Mouse (Mus musculus) lung, postnatal 0 days (tissue): ENCODE measurements around the gene Lrrc4c. TPM values are rescaled to one million over a fixed set of nuclear protein-coding genes. Genes with fewer than 3 reads are reported as not detected.

Source experiments
- ATAC-seq: fragments of 200-750 bp; cut with Nextera tagmentation; 2 replicates; pipeline ENCODE4 v1.8.0; 2017; ENCODE audit warnings: moderate library complexity
- DNase-seq: peaks from one replicate; pipeline ENCODE4 v3.0.0-alpha.2; 2016; ENCODE audit warnings: low spot score
- H3K27ac ChIP-seq: fragments of 300-500 bp; sonication (generic); 2 replicates; pipeline ENCODE4 v1.5.1; 2014; ENCODE audit warnings: antibody characterized with exemption, mild to moderate bottlenecking, low read length, mixed read lengths
- H3K27me3 ChIP-seq: fragments of 300-500 bp; sonication (generic); replicated peaks from 2 replicates; pipeline ENCODE4 v1.6.1; 2014; ENCODE audit warnings: low read length, mixed read lengths; ENCODE audit not compliant: insufficient read depth
- H3K36me3 ChIP-seq: fragments of 300-500 bp; sonication (generic); 2 replicates; pipeline ENCODE4 v1.6.1; 2014; ENCODE audit warnings: low read length, mixed read lengths; ENCODE audit not compliant: insufficient read depth
- H3K4me1 ChIP-seq: fragments of 300-500 bp; sonication (generic); 2 replicates; pipeline ENCODE4 v1.6.1; 2014; ENCODE audit warnings: antibody characterized with exemption, low read depth, low read length, mixed read lengths; ENCODE audit not compliant: insufficient read depth
- H3K4me2 ChIP-seq: fragments of 300-500 bp; sonication (generic); replicated peaks from 2 replicates; pipeline ENCODE4 v1.6.1; 2014; ENCODE audit warnings: low read depth, mild to moderate bottlenecking, low read length, moderate library complexity, mixed read lengths
- H3K4me3 ChIP-seq: fragments of 300-500 bp; sonication (generic); 2 replicates; pipeline ENCODE4 v1.5.1; 2014; ENCODE audit warnings: low read depth, low read length
- H3K9ac ChIP-seq: fragments of 300-500 bp; sonication (generic); replicated peaks from 2 replicates; pipeline ENCODE4 v1.6.1; 2014; ENCODE audit warnings: low read depth, mild to moderate bottlenecking
- H3K9me3 ChIP-seq: fragments of 300-500 bp; sonication (generic); 2 replicates; pipeline ENCODE4 v1.6.1; 2016; ENCODE audit warnings: low read length, mixed read lengths
- CTCF ChIP-seq: IDR thresholded peaks from 2 replicates; pipeline ENCODE4 v1.5.1; 2016; ENCODE audit warnings: antibody characterized with exemption, mild to moderate bottlenecking
- EP300 ChIP-seq: IDR thresholded peaks from 2 replicates; pipeline ENCODE4 v1.6.1; 2016; ENCODE audit warnings: antibody characterized with exemption, mild to moderate bottlenecking, control low read depth
- WGBS: fragments of 180-500 bp; shearing (Covaris S2); extraction: QIAGEN DNeasy Blood & Tissue Kit; methylation state at CpG from one replicate; pipeline ENCODE4 v1.1.7; 2014; 5-methylcytosine and 5-hydroxymethylcytosine counted together
- polyA plus RNA-seq: library from polyadenylated mRNA; unstranded; fragments of >200 nt; fragmentation: Nextera tagmentation; extraction: Ambion mirVana; gene quantifications from 2 replicates; pipeline ENCODE4 v1.2.1, GENCODE M21; 2015

The Lrrc4c gene
- polyA plus RNA-seq, 1 experiment from 2014 or later: 0.81 TPM

DNA sequence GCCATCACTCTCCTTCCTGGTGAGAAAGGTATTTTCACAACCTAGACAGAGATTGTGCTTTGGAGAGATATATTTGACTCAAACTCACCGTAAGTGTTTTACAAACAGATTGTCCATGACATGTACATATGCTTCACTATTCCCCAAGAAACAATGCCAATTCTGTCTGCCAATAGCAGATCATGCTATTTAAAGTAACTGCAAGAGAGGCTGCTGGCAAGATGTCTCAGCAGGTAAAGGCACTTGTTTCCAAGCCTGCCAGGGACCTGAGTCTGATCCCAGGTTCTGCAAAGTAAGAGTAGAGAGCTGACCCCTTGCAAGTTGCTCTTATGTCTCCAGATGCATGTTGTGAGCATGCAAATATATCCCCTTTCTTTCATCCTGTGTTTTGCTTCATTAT lies 558.1 kb downstream of the Lrrc4c start:
- no peaks in the 10 kb centered on the region for H3K36me3 ChIP-seq
- no peak for TF ChIP-seq EP300
- no peak for TF ChIP-seq CTCF
- WGBS: 93% methylated on average over 1 of the region's 1 CpGs

GRCm38 (mm10) chr2:96949531-96949930 lies 631.6 kb downstream of the Lrrc4c start:
- TF ChIP-seq CTCF (no peak), EP300 (no peak)
- DNase-seq (no peak), ATAC-seq (no peak)
- H3K4me3 ChIP-seq: no peak overlapping the region
- no peak overlapping the region for H3K9ac ChIP-seq
- 78% methylated on average over 3 of the region's 3 CpGs for WGBS
- no peaks in the 10 kb centered on the region for H3K4me1 ChIP-seq
- H3K27ac ChIP-seq: no peak overlapping the region
- H3K36me3 ChIP-seq: no peaks in the 10 kb centered on the region
- H3K4me2 ChIP-seq: no peak overlapping the region
- H3K9me3 ChIP-seq: no peaks in the 10 kb centered on the region
- H3K27me3 ChIP-seq: no peaks in the 10 kb centered on the region

More for the DNA sequence above, 558.1 kb downstream of the Lrrc4c start:
- no peak overlapping the region for H3K4me2 ChIP-seq
- ATAC-seq: no peak
- DNase-seq: no peak
- no peak overlapping the region for H3K9ac ChIP-seq
- H3K4me3 ChIP-seq: no peak overlapping the region
- no peaks in the 10 kb centered on the region for H3K27me3 ChIP-seq
- H3K4me1 ChIP-seq: no peaks in the 10 kb centered on the region
- H3K27ac ChIP-seq: no peak overlapping the region
- H3K9me3 ChIP-seq: no peaks in the 10 kb centered on the region

GRCm38 (mm10) chr2:96999521-96999920 lies 681.6 kb downstream of the Lrrc4c start:
- Histone ChIP-seq H3K27ac (no peak overlapping the region), H3K4me1 (no peaks in the 10 kb centered on the region), H3K4me2 (no peak overlapping the region), H3K36me3 (no peaks in the 10 kb centered on the region), H3K4me3 (no peak overlapping the region), H3K9ac (no peak overlapping the region), H3K27me3 (no peaks in the 10 kb centered on the region), H3K9me3 (no peaks in the 10 kb centered on the region)
- ATAC-seq (no peak), DNase-seq (no peak)
- no peak for TF ChIP-seq EP300
- no peak for TF ChIP-seq CTCF

GRCm38 (mm10) chr2:97018319-97018718 lies 700.4 kb downstream of the Lrrc4c start:
- H3K9ac ChIP-seq: no peak overlapping the region
- H3K36me3 ChIP-seq: no peaks in the 10 kb centered on the region
- no peak overlapping the region for H3K27ac ChIP-seq
- TF ChIP-seq EP300 (no peak), CTCF (no peak)
- no peak for ATAC-seq
- H3K9me3 ChIP-seq: no peaks in the 10 kb centered on the region
- no peaks in the 10 kb centered on the region for H3K4me1 ChIP-seq
- no peaks in the 10 kb centered on the region for H3K27me3 ChIP-seq
- no peak for DNase-seq
- no peak overlapping the region for H3K4me2 ChIP-seq
- 65% methylated on average over 3 of the region's 3 CpGs for WGBS
- no peak overlapping the region for H3K4me3 ChIP-seq

GRCm38 (mm10) chr2:97026991-97027390 lies 709.0 kb downstream of the Lrrc4c start:
- Histone ChIP-seq H3K27ac (no peak overlapping the region), H3K36me3 (no peaks in the 10 kb centered on the region), H3K27me3 (no peaks in the 10 kb centered on the region), H3K4me1 (no peaks in the 10 kb centered on the region), H3K9me3 (no peaks in the 10 kb centered on the region), H3K4me2 (no peak overlapping the region), H3K4me3 (no peak overlapping the region), H3K9ac (no peak overlapping the region)
- WGBS: 47% methylated on average over 1 of the region's 1 CpGs
- ATAC-seq (no peak), DNase-seq (no peak)
- TF ChIP-seq CTCF (no peak), EP300 (no peak)

DNA sequence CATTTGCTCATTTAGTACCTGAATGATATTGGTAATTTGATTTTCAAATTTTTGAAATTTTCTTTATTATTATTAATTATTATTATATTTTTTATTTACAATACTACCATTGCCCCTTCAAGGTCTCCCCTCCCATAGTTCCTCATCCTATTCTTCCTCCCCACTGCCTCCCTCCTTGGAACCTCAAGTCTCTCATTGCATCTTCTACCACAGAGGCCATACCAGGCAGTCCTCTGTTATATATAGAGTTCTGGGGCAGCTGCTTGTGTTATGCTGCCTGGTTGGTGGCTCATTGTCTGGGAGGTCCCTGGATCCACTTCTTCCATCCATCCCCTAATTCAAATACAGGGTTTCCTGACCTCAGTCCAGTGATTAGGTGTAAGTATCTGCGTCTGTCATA lies 709.6 kb downstream of the Lrrc4c start:
- Histone ChIP-seq H3K4me1 (no peaks in the 10 kb centered on the region), H3K9ac (no peak overlapping the region), H3K9me3 (no peaks in the 10 kb centered on the region), H3K27me3 (no peaks in the 10 kb centered on the region), H3K27ac (no peak overlapping the region), H3K4me2 (no peak overlapping the region), H3K36me3 (no peaks in the 10 kb centered on the region), H3K4me3 (no peak overlapping the region)
- DNase-seq (no peak), ATAC-seq (no peak)
- WGBS: 86% methylated on average over 1 of the region's 1 CpGs
- TF ChIP-seq EP300: no peak
- no peak for TF ChIP-seq CTCF

DNA sequence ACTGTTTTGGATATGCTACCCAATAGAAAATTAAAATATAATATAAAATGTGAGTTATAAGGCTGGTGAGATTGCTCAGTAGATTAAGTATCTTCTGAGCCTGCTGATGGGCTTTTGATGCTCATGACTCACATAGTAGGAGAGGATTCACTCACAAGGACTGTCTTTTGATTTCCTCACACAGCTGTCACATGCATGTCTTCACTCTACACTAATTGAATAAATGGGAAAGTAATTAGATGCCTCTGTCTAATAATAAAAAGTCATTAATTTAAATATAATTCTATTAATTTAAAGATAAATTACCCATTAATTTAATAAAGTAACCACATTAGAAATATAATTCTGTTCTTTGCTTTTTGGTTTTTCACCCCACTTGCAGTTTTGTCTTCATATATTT lies 718.4 kb downstream of the Lrrc4c start:
- no peak overlapping the region for H3K4me3 ChIP-seq
- no peak for TF ChIP-seq EP300
- H3K27ac ChIP-seq: no peak overlapping the region
- no peaks in the 10 kb centered on the region for H3K36me3 ChIP-seq
- DNase-seq: no peak
- H3K9me3 ChIP-seq: no peaks in the 10 kb centered on the region
- no peak for ATAC-seq
- H3K27me3 ChIP-seq: no peaks in the 10 kb centered on the region
- no peak overlapping the region for H3K9ac ChIP-seq
- H3K4me1 ChIP-seq: no peaks in the 10 kb centered on the region
- no peak overlapping the region for H3K4me2 ChIP-seq
